Mouse (Mus musculus): Measurements from ENCODE around the gene Lpxn.

The Lpxn gene

DNA sequence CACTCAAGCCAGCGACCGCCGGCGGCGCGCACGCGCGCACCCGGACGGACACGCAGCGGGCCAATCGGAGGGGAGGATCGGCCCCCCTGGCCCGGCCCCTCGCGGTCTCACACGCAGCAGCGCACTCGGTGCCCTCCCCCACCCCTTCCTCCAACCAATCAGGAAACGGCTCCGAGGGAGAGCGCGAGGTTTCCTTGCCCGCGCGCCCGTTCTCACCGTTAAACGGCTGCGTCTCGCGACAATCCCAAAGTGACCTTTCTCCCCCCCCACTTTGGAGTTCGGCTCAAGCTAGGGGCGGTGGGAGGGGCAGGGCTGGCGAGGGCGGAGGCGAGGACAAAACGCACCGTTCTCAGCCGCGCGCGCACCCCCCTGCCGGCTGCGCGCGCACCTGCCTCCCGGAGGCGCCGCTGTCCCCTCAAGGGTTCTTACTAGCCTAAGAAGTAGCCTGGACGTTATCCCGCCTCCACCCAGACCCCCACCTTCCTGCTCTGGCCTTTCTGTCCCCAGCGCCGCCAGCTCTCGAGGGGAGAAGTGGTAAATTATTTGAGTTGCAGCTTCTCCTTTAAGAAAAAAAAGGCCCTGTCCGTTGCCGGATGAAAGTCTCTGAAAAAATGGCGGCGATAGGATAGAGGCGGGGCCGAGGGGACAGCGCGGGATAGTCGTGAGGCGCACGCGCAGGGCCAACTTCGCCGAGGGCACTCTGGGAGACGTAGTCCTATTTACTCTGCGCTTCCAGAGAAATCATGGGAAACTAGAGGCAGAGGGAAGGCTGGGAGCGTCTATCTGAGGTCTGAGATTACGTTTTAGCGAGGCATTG lies at the start of gene Lpxn, which contains the start of gene Zfp91:
TSS of gene Lpxn (plus strand) at position 683 of the 817 bp plus-strand sequence.
TSS of gene Zfp91 (minus strand) at position 616 of the 817 bp plus-strand sequence.
- peak; percentile 98 for DNase-seq (ENCODE audit: low spot score)

DNA sequence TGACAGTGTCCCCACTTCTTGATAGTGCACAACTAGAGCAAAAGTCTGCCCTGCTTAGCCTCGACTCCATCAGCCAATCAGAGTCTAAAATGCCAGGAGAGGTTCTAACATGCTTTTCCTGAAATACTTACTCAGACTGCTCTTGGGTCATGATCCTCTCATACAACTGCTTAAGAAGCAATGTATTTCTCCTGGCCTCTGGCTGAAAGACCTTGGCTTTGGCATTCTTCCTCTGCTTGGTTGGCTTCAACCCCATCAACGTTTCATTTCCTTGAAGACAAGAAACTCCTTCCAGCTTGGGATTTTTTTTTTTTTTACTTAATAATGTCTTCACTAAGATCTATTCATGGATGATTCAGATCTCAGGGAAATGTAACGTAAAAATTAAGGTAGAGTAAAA lies 39.7 kb upstream of the Lpxn start:
- DNase-seq (ENCODE audit: low spot score) = no peak

DNA sequence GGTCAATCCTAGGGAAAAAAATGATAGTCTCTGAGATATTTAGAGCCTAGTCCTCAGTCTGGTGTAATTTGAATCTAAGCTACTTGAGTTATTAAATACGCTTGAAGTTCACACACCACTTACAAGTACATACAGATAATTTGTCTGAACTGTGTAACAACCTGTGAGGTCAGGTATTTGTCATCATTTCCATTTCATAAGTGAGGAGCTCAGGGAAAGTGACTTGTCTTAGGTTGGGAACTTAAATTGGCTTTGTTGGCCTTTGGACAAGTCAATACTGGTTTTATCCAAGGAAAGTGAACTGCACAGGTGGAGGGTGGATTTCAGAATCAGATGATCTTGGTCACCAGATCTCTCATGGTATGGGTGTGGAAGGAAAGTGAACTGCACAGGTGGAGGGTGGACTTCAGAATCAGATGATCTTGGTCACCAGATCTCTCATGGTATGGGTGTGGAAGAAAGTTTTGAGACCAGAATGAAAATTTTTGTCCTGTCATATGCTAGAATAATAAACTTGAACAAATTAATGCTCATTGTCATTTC lies 37.0 kb upstream of the Lpxn start:
- no peak for DNase-seq (ENCODE audit: low spot score)

- no peak for DNase-seq (ENCODE audit: low spot score)
Measured at GRCm38 (mm10) chr19:12759656-12760055, 36.3 kb upstream of the Lpxn start.

GRCm38 (mm10) chr19:12762212-12763130 lies 33.5 kb upstream of the Lpxn start:
- no peak for DNase-seq (ENCODE audit: low spot score)

GRCm38 (mm10) chr19:12765308-12765707 lies 30.7 kb upstream of the Lpxn start, which contains the start of gene Cntf:
Gene Cntf, minus strand, starts transcription at chr19:12765632.
- peak; percentile 24 for DNase-seq (ENCODE audit: low spot score)

- no peak for DNase-seq (ENCODE audit: low spot score)
Measured at GRCm38 (mm10) chr19:12770888-12771287, 25.1 kb upstream of the Lpxn start.

- DNase-seq (ENCODE audit: low spot score) = no peak
Measured at GRCm38 (mm10) chr19:12780437-12780836, 15.6 kb upstream of the Lpxn start.

GRCm38 (mm10) chr19:12786803-12787395 lies 9.1 kb upstream of the Lpxn start:
- no peak for DNase-seq (ENCODE audit: low spot score)

DNA sequence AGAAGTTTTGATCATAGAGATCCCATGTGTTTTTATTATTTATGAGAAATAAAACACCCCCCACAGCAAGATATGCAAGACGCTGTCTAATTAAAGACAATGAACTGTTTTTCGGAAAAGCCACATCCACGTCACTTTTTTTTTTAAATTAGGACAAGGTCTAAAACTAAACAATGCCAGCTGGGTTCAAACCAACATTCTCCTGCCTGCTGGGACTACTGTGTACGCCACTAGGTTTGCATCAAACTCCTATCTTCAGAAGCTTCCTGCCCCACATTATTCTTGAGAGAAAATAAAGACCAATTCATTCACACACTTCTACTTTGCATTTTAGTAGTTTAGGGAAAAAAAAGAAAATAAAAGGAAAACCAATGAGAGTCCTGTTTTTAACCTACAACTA lies 8.3 kb upstream of the Lpxn start:
- DNase-seq (ENCODE audit: low spot score) = no peak

DNA sequence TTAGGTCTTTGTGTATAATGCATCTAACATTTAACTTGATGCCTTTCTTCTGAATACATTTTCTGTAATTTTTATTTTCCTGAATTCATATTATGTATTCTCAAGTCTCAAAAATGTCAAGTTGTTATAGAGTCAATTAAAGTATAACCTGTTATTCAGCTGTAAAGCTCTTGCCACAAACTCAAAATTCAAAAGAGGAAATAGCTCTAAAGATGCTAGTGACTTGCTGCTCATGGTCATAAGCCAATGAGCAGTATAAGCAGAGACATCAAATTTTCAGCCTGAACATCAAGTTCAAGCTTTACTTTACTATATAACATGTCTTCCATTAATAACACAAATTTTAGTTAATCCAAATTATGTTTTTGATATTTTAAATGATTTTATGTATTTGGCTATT lies 3.6 kb upstream of the Lpxn start:
- no peak for DNase-seq (ENCODE audit: low spot score)

DNA sequence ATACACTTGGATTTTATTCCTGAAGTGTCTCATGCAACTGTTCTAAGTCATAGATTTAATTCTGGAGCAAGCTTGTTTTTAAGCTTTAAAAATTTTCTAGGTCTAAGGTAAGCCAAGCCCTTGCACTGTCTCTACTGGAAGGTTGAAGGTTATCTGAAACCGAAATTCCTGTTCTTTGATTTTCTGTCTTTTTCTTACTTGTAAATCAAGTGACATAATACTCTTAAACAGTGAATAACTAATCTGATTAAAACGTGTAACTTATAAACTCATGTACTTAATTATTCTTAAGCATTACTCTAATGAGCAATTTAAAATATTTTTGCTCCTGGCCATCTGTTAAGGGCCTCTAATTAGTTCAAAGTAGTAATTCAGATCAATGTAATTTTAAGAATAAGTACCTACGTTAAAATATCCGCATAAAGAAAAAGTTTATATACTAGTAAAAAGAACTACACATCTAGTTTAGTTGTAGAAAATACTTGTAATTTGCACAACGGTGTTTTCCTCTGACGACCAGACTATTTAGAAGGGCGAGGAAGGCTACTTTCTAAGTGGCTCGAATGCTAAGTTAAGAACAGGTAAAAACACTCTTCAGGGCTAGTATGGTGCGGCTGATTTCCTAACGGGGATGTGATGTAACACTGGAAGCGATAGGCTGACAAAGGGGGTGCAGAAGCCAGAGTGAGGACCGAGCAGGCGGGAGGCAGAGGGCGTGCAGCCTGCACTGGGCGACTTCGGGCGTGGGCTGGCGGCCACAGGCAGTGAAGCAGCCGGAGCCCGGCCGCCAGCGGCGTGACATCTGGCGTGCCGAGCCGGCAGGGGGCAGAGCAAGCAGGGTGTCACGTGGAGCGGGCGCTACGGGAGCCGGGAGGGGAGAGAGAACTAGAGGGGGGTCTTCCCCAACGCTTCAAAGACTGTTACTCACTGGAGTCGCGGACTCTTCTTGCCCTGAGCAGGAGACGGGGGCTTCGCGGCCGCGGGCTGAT lies 1.6 kb upstream of the Lpxn start:
- DNase-seq (ENCODE audit: low spot score) = peak; percentile 91

DNA sequence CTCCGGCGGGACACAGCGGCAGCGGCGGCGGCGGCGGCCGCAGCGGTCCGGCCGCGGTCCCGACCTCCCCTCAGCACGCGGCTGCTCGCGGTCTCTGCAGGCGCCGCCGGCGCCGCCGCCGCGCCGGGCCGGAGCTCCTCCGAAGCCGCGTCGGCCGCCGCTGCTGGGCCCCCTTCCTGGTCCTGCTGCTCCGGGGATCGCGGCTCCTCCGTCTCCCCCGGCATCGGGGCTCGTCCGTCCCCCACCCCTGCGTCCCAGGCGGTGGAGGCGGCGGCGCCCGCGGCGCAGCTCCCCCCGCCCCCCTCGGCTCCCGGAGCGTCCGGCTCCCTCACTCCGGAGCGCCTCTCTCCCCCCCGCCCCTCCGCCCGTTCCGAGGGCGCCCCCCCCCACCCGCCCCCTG lies 883 bp upstream of the Lpxn start:
- no peak for DNase-seq (ENCODE audit: low spot score)

- DNase-seq (ENCODE audit: low spot score) = peak; percentile 74
Measured at GRCm38 (mm10) chr19:12796328-12796931, 437 bp downstream of the Lpxn start.

- peak; percentile 66 for DNase-seq (ENCODE audit: low spot score)
Measured at GRCm38 (mm10) chr19:12797071-12797470, 1.1 kb downstream of the Lpxn start.

- DNase-seq (ENCODE audit: low spot score) = no peak
Measured at GRCm38 (mm10) chr19:12798404-12798803, 2.4 kb downstream of the Lpxn start.

DNA sequence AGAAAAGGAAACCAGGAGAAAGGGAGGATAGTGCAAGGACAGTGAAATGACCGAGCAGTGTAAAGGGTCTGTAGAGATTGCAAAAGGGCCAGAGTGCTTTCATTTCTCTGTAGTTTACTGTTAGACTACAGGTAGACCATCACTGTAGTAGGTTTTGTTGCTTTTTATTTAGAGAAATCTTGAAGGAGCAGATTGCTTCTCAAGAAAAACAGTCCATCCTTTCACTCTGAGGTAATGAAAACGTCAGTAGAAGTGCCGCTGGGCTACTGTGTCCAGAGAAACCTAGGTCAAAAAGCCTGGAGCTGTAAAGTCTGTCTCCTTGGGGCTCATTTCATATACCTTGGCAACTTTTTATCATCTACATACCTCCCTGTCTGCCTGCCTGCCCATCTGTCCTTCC lies 3.1 kb downstream of the Lpxn start:
- no peak for DNase-seq (ENCODE audit: low spot score)

- no peak for DNase-seq (ENCODE audit: low spot score)
Measured at GRCm38 (mm10) chr19:12800621-12801020, 4.6 kb downstream of the Lpxn start.

GRCm38 (mm10) chr19:12801046-12801445 lies 5.1 kb downstream of the Lpxn start:
- no peak for DNase-seq (ENCODE audit: low spot score)

DNA sequence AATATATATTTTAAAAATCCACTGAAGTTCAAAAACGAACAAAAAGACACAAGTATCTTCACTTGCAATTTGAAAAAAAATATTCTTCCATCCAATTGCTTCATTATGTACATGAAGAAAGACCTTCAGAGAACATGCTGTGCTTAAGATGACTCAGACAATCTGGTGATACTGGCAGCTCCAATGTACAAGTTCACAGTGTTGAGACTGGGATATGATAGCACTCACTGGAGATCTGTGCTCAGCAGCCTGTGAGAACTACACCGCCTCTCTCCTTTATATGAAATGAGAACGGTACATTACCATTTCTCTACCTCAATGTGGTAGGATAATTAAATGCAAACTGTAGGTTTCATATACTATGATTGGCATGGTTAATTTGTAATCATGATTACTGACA lies 6.8 kb downstream of the Lpxn start:
- DNase-seq (ENCODE audit: low spot score) = no peak

Data from embryo, embryonic 10.5 days (tissue).